Mouse (Mus musculus): ENCODE measurements around the gene Cep72.
A peak's percentile ranks its signal among the peaks of the same experiment; 100 is the strongest.
"Not testable (repeated sequence)": the region's sequence is repeated elsewhere in the genome, so short reads cannot be mapped to it uniquely, and the experiment has no call there.

Gene Cep72

GRCm38 (mm10) chr13:74061613-74062377 is at the start of gene Cep72:
Gene Cep72 (minus strand): TSS chr13:74062299.
- peak; percentile 90 for DNase-seq (ENCODE audit: low read depth, low spot score)

- DNase-seq (ENCODE audit: low read depth, low spot score), result no peak
These were observed 45.3 kb upstream of the Cep72 start for GRCm38 (mm10) chr13:74107410-74107809.

GRCm38 (mm10) chr13:74104417-74104816 is 42.3 kb upstream of the Cep72 start:
- no peak for DNase-seq (ENCODE audit: low read depth, low spot score)

GRCm38 (mm10) chr13:74102831-74103582 is 40.9 kb upstream of the Cep72 start:
- DNase-seq (ENCODE audit: low read depth, low spot score), result no peak

GRCm38 (mm10) chr13:74102108-74102830 is 40.2 kb upstream of the Cep72 start:
- DNase-seq (ENCODE audit: low read depth, low spot score), result no peak

GRCm38 (mm10) chr13:74098913-74099312 is 36.8 kb upstream of the Cep72 start:
- DNase-seq (ENCODE audit: low read depth, low spot score), result no peak

GRCm38 (mm10) chr13:74096715-74097363 is 34.7 kb upstream of the Cep72 start:
- peak; percentile 44 for DNase-seq (ENCODE audit: low read depth, low spot score)

- DNase-seq (ENCODE audit: low read depth, low spot score), result no peak
These were observed 33.8 kb upstream of the Cep72 start for GRCm38 (mm10) chr13:74095936-74096335.

- no peak for DNase-seq (ENCODE audit: low read depth, low spot score)
These were observed 28.2 kb upstream of the Cep72 start for GRCm38 (mm10) chr13:74090265-74090664.

- DNase-seq (ENCODE audit: low read depth, low spot score), result no peak
These were observed 11.3 kb upstream of the Cep72 start for GRCm38 (mm10) chr13:74073369-74073768.

GRCm38 (mm10) chr13:74071714-74072113 is 9.6 kb upstream of the Cep72 start:
- DNase-seq (ENCODE audit: low read depth, low spot score), result no peak

- DNase-seq (ENCODE audit: low read depth, low spot score), result not testable (repeated sequence)
These were observed 9.1 kb upstream of the Cep72 start for GRCm38 (mm10) chr13:74071244-74071643.

- no peak for DNase-seq (ENCODE audit: low read depth, low spot score)
These were observed 4.5 kb upstream of the Cep72 start for GRCm38 (mm10) chr13:74066576-74066975.

- DNase-seq (ENCODE audit: low read depth, low spot score), result no peak
These were observed 1.4 kb upstream of the Cep72 start for GRCm38 (mm10) chr13:74063340-74064050.

- no peak for DNase-seq (ENCODE audit: low read depth, low spot score)
These were observed 454 bp upstream of the Cep72 start for GRCm38 (mm10) chr13:74062378-74063128.

GRCm38 (mm10) chr13:74058081-74058480 is 4.0 kb downstream of the Cep72 start:
- DNase-seq (ENCODE audit: low read depth, low spot score), result no peak

- no peak for DNase-seq (ENCODE audit: low read depth, low spot score)
These were observed 5.9 kb downstream of the Cep72 start for GRCm38 (mm10) chr13:74056194-74056593.

GRCm38 (mm10) chr13:74039926-74040325 is 22.2 kb downstream of the Cep72 start:
- no peak for DNase-seq (ENCODE audit: low read depth, low spot score)

- DNase-seq (ENCODE audit: low read depth, low spot score), result no peak
These were observed 26.3 kb downstream of the Cep72 start for GRCm38 (mm10) chr13:74035776-74036175.

GRCm38 (mm10) chr13:74034756-74035155 is 27.3 kb downstream of the Cep72 start:
- no peak for DNase-seq (ENCODE audit: low read depth, low spot score)
